Mouse (Mus musculus) right cerebral cortex, postnatal 10 days (tissue): ENCODE data around the gene Arpc5l.
A peak's percentile ranks its signal among the peaks of the same experiment; 100 is the strongest.

Experiments used
- DNase-seq, 2 experiments: peaks; one replicate each; pipeline ENCODE4 v3.0.0; 2021; ENCODE audit warnings: low spot score in 2 of 2

Arpc5l gene

DNA sequence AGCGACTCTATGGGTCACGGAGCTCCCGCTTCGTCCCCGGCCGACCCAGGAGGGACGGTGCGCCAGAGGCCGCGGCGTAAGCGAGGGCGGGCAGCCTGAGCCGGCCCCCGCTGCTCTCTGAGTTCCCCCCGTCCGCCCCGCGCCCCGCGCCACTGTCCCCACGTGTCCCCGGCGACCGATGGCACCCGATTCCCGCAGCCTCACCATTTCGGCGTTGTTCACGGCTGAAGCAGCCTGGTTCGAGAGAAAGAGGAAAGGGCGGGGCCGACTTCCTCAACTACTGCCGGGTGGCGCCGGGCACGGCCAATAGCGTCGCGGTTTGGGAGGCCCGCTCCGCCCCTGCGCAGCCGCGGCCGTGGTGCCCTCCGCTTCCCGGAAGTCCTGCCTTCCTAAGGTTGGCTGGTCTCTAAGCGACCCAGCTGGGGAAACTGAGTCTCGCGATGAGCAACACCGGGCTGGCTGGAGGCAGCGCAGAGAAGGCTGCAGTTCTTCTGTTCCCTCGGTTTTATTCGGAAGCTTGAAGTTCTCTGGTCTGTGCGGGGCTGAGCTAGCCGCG, at the start of gene Arpc5l:
Arpc5l (plus strand) TSS at position 469 of the 556 bp plus-strand sequence.
- peak; percentile 96 for DNase-seq

GRCm38 (mm10) chr2:38956062-38956461, 49.1 kb upstream of the Arpc5l start:
- DNase-seq: no peak

DNA sequence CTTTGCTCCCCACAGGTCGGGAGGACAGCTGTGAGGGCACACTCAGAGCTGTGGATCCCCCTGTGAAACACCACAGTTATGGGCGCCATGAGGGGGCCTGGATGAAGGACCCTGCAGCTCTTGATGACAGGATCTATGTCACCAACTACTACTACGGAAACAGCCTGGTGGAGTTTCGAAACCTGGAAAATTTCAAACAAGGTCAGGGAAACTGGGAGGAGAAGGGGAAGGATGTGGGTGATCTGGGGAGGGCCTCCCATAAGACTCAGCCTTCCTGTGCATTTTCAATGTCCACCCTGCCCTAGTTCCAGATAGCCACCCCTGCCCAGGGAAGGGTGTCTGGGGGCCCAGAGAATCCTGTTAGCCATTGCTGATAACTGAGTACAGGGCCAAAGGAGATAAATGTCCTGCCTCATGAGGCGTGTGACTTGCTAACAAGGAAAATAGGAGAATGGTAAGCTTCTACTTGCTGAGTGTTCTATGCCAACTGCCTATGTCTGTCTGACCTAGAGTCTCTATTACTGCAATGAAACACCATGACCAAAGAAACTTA, 47.4 kb upstream of the Arpc5l start:
- DNase-seq: no peak

GRCm38 (mm10) chr2:38964198-38964597, 41.0 kb upstream of the Arpc5l start:
- DNase-seq: no peak

- DNase-seq: no peak
These were observed 35.5 kb upstream of the Arpc5l start for GRCm38 (mm10) chr2:38969650-38970049.

GRCm38 (mm10) chr2:38970057-38970456, 35.1 kb upstream of the Arpc5l start:
- no peak for DNase-seq

DNA sequence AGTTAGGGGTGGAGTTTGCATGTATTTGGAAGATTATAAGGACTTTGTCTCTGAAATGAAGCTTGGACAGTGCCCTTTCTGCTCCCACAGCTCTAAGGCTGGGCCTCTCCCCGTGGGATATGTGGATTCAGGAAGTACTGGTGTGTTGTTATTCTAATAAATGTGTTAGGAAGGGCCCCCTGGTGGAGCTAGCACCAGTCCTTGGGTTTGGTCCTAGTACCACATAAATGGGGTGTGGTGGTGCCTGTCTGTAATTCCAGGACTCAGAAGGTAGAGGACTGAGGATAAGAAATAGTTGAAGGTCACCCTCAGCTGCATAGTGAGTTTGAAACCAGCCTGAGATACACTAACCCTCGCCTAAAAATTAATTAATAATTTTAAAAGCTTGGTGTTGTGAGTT, 31.9 kb upstream of the Arpc5l start:
- no peak for DNase-seq

GRCm38 (mm10) chr2:38973701-38974100, 31.4 kb upstream of the Arpc5l start:
- DNase-seq: peak in 1 of 2 experiments; percentile 46

- no peak for DNase-seq
These were observed 31.0 kb upstream of the Arpc5l start for GRCm38 (mm10) chr2:38974171-38974570.

GRCm38 (mm10) chr2:38975181-38975580, 30.0 kb upstream of the Arpc5l start:
- no peak for DNase-seq

DNA sequence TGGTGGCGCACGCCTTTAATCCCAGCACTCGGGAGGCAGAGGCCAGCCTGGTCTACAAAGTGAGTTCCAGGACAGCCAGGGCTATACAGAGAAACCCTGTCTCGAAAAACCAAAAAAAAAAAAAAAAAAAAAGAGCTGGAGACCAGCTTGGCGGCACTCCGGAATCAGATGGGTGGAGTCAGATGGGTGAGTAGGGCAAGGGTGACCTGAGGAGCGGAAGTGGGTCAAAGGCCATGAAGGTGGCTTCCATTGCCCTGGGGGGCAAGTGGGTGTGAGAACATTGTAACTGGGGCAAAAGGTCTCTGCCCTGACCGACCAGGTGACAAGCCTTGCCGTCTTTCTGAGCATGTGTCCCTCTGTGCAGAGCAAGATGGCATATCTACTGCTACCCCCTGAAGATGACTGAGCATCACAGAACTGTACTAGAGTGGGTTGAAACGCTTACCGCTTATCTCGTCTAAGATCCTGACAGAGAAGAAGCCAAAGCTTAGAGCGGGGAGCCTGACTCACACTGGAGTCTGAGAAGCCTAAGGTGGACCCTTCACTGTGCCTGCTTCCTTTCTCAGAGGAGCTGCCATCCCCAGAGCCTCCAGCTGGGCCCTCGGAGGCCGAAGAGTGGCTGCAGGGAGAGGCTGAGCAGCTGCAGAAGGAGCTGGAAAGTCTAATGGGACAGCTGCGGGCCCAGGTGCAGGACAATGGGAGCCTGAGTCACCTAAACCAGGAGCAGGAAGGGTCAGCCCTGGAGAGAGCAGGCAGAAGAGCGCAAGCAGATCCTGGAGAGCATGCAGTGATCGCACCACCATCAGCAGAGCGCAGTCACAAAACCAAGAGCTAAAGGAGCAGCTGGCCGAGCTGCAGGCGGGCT, 29.0 kb upstream of the Arpc5l start:
- DNase-seq: no peak

DNA sequence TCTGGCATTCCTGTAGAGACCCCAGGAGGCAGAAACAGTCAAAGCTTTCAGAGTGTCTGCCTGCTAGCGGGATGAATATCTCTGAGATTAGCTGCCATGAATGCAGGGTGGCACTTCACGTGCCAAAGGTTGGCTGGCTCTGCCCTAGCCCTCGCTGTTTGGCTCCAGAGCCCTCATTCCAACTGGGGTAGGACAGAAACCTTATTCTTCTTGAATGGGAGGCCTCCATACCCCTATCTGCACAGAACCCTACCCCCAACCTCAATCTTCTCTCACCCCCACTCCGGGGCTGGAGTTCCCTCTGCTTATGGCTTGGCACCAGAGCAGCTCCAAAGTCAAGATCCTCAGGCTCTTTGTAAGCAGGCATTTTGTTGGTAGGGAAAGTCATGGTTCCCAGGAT, 27.3 kb upstream of the Arpc5l start:
- DNase-seq: no peak

DNA sequence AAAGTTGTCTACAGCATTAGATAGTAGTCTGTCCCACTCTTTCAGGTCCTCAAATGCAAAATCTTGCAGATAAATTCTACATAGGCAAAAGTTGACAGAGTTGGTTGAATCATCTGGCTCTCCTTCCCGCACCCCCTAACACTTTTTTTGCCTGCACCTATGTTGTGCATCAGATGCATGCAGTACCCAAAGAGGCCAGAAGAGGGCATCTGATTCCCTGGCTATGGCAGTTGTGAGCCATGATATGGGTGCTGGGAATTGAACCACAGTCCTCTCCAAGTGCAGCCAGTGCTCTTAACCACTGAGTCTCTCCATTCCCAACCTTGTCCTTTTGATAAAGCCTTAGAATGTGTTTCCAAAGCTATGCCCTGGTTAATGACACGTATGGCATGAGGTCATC, 21.7 kb upstream of the Arpc5l start:
- DNase-seq: no peak

DNA sequence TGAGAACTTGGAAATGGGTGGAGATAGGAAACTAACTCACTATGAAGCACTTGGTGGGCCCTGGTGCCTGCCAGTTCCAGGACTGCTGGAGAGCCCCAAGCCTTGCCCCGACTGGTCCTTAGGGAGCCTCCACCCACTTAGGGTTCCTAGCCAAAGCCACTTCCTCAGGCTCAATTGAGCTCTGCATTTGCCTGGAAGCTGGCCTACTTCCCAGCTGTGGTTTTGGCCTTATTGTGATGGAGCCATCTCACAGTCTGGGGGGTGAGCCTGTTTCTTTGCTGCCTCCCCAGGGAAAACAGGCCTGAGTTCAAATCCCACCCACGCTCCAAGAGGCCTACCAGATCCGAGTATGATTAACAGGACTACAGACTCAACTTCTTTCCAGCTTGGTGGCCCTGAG, 18.6 kb upstream of the Arpc5l start:
- DNase-seq: peak in 1 of 2 experiments; percentile 47

GRCm38 (mm10) chr2:38987371-38987770, 17.8 kb upstream of the Arpc5l start:
- DNase-seq: no peak

DNA sequence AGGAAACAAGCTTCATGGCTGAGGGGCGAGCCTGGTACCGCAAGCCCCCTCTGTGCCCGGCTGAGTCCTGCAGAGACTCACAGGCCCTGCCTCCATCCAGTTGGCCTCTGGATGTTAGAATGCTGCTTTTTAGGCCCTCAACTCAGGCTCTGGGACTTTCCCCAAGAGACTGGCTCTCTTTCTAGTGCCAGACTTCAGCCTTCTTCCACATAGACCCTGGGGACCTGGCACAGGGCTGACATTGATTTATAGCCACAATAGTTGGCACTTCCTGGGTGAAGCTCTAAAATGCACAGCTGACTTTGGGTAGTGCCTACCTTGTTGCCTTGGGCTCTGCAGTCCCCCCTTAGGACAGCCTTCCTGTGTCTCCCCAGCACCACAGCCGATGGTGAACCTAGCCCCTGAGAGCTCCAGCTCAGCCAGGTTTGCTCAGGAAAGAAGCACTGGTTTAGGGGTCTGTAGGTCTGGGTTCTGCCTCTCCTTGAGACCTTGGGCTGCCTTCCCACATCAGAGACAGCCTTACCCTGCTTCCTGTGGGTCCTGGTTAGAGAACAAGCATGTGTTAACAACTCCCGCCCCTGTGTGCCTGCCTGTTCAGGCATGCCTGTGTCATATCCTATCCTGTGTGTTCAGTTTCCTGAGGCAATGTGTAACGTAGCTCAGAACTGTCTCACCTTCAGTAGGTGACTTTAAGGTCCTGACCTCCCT, 17.2 kb upstream of the Arpc5l start:
- no peak for DNase-seq

GRCm38 (mm10) chr2:38988929-38989328, 16.2 kb upstream of the Arpc5l start:
- DNase-seq: no peak

DNA sequence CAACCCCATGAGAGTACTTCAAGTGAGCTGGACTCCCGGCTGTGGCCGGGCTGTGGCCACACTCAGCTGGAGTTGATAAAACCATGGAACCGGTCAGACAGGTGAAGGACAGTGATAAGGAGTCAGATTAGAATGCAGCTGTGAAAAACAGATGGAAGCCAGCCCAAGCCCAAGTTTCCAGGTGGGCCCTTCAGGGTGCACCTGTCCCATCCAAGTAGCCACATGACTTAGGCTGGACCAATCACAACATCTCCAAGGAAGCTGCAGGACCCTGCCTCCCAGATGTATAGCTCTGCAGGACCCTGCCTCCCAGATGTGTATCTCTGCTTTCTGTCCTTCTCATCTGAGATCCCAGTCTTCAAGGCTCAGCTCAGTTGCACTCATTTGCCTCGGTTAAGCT, 13.1 kb upstream of the Arpc5l start:
- DNase-seq: no peak

DNA sequence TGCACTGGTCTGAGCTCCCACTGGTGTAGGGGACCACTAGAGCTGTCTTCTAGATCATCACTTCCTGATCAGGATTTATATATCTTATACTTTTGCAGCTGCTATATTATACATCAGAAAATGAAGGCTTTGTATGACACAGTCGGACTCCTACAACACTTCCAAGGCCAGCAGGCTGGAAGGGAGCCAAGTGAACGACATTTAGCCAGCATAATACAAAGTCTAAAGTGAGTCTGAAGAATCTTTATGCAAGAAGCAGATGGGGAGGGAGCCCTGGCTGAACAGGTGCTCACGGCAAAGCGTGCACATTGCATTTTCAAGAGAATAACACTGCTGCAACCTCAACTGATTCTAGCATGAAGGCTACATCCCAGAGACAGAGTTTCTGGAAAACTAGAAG, 12.7 kb upstream of the Arpc5l start:
- DNase-seq: peak in 1 of 2 experiments; percentile 60

DNA sequence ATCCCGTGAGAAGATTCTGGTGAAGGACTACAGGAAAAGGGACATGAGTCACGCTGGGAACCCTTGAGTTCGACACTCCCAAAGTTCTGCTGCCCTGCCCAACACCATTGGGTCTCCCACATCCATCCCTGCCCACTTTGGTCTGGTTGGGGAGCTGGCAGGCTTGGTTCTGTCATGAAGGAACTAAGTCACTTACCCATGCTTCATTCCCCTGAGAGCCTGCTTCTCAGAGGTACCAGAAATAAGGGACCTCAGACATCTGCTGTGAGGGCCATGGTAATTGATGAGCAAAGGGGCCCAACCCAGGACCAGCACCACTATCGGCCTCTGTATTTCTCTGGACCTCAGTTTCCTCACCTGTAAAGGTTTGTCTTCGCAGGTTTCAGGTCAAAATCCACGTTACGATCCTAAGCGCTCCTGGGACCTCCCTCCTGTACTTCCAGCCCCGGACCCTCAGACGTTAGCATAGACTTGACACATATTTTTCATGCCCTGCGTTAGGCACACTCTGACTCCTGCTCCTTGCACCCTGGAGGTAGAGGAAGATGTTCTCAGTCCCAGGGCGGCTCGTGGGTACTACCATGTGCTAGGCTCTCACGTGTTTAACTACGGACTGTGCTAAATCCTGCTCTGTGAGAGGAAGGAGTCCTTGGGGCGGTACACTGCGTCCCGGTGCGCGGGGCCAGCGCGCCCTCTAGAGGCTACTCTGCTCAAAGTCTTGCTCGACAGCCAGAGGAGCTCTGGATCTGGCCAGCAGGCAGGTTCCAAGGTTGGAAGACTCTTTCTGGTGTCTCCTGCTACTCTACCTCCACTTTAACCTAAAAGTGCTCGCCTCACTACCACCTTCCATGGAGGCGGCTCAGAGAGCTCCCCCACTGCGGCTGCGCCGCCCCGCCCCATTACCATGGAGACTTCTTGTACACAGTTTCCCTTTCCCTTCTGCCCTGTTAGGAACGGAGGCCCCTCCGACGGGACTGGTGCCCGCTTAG, 7.5 kb upstream of the Arpc5l start, which contains the start of gene Wdr38:
Wdr38 (plus strand) TSS at position 91 of the 989 bp plus-strand sequence.
- DNase-seq: peak; percentile 90 to 91

DNA sequence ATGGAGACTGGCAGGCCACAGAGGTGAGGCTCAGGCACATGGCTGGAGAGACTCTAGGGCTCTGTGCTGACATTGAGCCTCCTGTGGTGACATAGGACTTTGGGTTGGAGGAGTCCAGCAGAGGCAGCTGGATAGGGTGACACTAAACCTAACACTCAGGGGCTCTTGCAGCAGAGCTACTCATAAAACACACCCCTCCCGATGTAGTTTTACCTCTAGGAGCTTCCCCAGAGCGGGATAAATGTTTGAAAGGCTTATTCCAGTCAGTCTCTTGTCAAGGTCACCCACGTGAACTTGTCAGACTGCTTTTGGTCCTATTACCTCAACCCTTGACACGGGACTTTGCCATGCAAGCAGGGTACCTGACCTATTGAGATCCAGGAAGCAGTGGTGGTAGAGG, 5.8 kb upstream of the Arpc5l start:
- DNase-seq: no peak
